Mouse (Mus musculus): ENCODE measurements at regions not wholly inside any gene's neighbourhood (a gene's known extent, or its start where the extent isn't known, plus 50 kb on each side); places are given as distances from the start of the nearest gene placed in this dataset.

- 77% methylated on average over 1 of the region's 1 CpGs for WGBS
- H3K27me3 ChIP-seq (ENCODE audit: control insufficient read depth, insufficient read depth, low read length), result no peaks in the 10 kb centered on the region
- no peaks in the 10 kb centered on the region for H3K36me3 ChIP-seq (ENCODE audit: control insufficient read depth, insufficient read depth, low read length)
- no peaks in the 10 kb centered on the region for H3K9me3 ChIP-seq (ENCODE audit: control insufficient read depth, low read length)
- no peak overlapping the region for H3K9ac ChIP-seq (ENCODE audit: low read length)
- DNase-seq (ENCODE audit: low spot score, missing footprints) (no peak), ATAC-seq (ENCODE audit: low FRiP score) (no peak)
- no peak overlapping the region for H3K4me2 ChIP-seq
- H3K4me3 ChIP-seq (ENCODE audit: low read depth, low read length), result no peak overlapping the region
- H3K27ac ChIP-seq (ENCODE audit: low read depth, low read length), result no peak overlapping the region
- no peaks in the 10 kb centered on the region for H3K4me1 ChIP-seq (ENCODE audit: control insufficient read depth, insufficient read depth, low read length)
Measured at GRCm38 (mm10) chr12:45942402-45942801, 867.9 kb upstream of the Stxbp6 start.

GRCm38 (mm10) chr12:45933388-45933787, 858.9 kb upstream of the Stxbp6 start:
- WGBS, result 70% methylated on average over 2 of the region's 2 CpGs

GRCm38 (mm10) chr12:45932251-45932650, 857.7 kb upstream of the Stxbp6 start:
- ATAC-seq (ENCODE audit: low FRiP score) (no peak), DNase-seq (ENCODE audit: low spot score, missing footprints) (no peak)
- WGBS, result 79% methylated on average over 4 of the region's 4 CpGs
- H3K4me3 ChIP-seq (ENCODE audit: low read depth, low read length), result no peak overlapping the region
- H3K27ac ChIP-seq (ENCODE audit: low read depth, low read length), result no peak overlapping the region
- H3K4me2 ChIP-seq, result no peak overlapping the region
- H3K36me3 ChIP-seq (ENCODE audit: control insufficient read depth, insufficient read depth, low read length), result no peaks in the 10 kb centered on the region
- H3K27me3 ChIP-seq (ENCODE audit: control insufficient read depth, insufficient read depth, low read length), result no peaks in the 10 kb centered on the region
- H3K9me3 ChIP-seq (ENCODE audit: control insufficient read depth, low read length), result no peaks in the 10 kb centered on the region
- no peak overlapping the region for H3K9ac ChIP-seq (ENCODE audit: low read length)
- H3K4me1 ChIP-seq (ENCODE audit: control insufficient read depth, insufficient read depth, low read length), result no peaks in the 10 kb centered on the region

More at GRCm38 (mm10) chr12:45933388-45933787, 858.9 kb upstream of the Stxbp6 start:
- ATAC-seq (ENCODE audit: low FRiP score) (no peak), DNase-seq (ENCODE audit: low spot score, missing footprints) (peak; percentile 65)
- Histone ChIP-seq H3K27me3 (ENCODE audit: control insufficient read depth, insufficient read depth, low read length) (no peaks in the 10 kb centered on the region), H3K27ac (ENCODE audit: low read depth, low read length) (no peak overlapping the region), H3K4me1 (ENCODE audit: control insufficient read depth, insufficient read depth, low read length) (no peaks in the 10 kb centered on the region), H3K4me2 (no peak overlapping the region), H3K4me3 (ENCODE audit: low read depth, low read length) (no peak overlapping the region), H3K9ac (ENCODE audit: low read length) (no peak overlapping the region), H3K9me3 (ENCODE audit: control insufficient read depth, low read length) (no peaks in the 10 kb centered on the region), H3K36me3 (ENCODE audit: control insufficient read depth, insufficient read depth, low read length) (no peaks in the 10 kb centered on the region)

GRCm38 (mm10) chr12:45929760-45930150, 855.2 kb upstream of the Stxbp6 start:
- no peak overlapping the region for H3K4me3 ChIP-seq (ENCODE audit: low read depth, low read length)
- no peak overlapping the region for H3K4me2 ChIP-seq
- no peaks in the 10 kb centered on the region for H3K9me3 ChIP-seq (ENCODE audit: control insufficient read depth, low read length)
- no peaks in the 10 kb centered on the region for H3K36me3 ChIP-seq (ENCODE audit: control insufficient read depth, insufficient read depth, low read length)
- peak overlapping the region; percentile 20; the same call in 1 of the 2 replicates for H3K27ac ChIP-seq (ENCODE audit: low read depth, low read length)
- ATAC-seq (ENCODE audit: low FRiP score), result peak; percentile 71; the same call in 1 of the 2 replicates
- H3K4me1 ChIP-seq (ENCODE audit: control insufficient read depth, insufficient read depth, low read length), result no peaks in the 10 kb centered on the region
- DNase-seq (ENCODE audit: low spot score, missing footprints), result no peak
- H3K9ac ChIP-seq (ENCODE audit: low read length), result no peak overlapping the region
- 49% methylated on average over 3 of the region's 3 CpGs for WGBS
- no peaks in the 10 kb centered on the region for H3K27me3 ChIP-seq (ENCODE audit: control insufficient read depth, insufficient read depth, low read length)

- peak overlapping the region; percentile 20; the same call in 1 of the 2 replicates for H3K27ac ChIP-seq (ENCODE audit: low read depth, low read length)
- 84% methylated on average over 7 of the region's 7 CpGs for WGBS
Measured at GRCm38 (mm10) chr12:45929001-45929759, 854.7 kb upstream of the Stxbp6 start.

More at GRCm38 (mm10) chr12:45929001-45929759, 854.7 kb upstream of the Stxbp6 start:
- H3K9ac ChIP-seq (ENCODE audit: low read length), result no peak overlapping the region
- no peaks in the 10 kb centered on the region for H3K27me3 ChIP-seq (ENCODE audit: control insufficient read depth, insufficient read depth, low read length)
- ATAC-seq (ENCODE audit: low FRiP score) (peak; percentile 90), DNase-seq (ENCODE audit: low spot score, missing footprints) (no peak)
- no peaks in the 10 kb centered on the region for H3K4me1 ChIP-seq (ENCODE audit: control insufficient read depth, insufficient read depth, low read length)
- H3K4me2 ChIP-seq, result no peak overlapping the region
- H3K9me3 ChIP-seq (ENCODE audit: control insufficient read depth, low read length), result no peaks in the 10 kb centered on the region
- no peak overlapping the region for H3K4me3 ChIP-seq (ENCODE audit: low read depth, low read length)
- no peaks in the 10 kb centered on the region for H3K36me3 ChIP-seq (ENCODE audit: control insufficient read depth, insufficient read depth, low read length)
